Mouse (Mus musculus) lung, adult 2 months (tissue): ENCODE data around the gene Pwwp2a.

Experiments used
- CTCF ChIP-seq: fragments of 200-500 bp; IDR thresholded peaks from 2 replicates; pipeline ENCODE4 v1.5.1; 2011; ENCODE audit warnings: mild to moderate bottlenecking, low read length, control low read depth; ENCODE audit not compliant: insufficient read depth
- POLR2A ChIP-seq: fragments of 200-500 bp; IDR thresholded peaks from 2 replicates; pipeline ENCODE4 v1.6.1; 2011; ENCODE audit warnings: low read depth, mild to moderate bottlenecking, control low read depth, low read length, borderline replicate concordance; ENCODE audit errors: extremely low read depth

DNA sequence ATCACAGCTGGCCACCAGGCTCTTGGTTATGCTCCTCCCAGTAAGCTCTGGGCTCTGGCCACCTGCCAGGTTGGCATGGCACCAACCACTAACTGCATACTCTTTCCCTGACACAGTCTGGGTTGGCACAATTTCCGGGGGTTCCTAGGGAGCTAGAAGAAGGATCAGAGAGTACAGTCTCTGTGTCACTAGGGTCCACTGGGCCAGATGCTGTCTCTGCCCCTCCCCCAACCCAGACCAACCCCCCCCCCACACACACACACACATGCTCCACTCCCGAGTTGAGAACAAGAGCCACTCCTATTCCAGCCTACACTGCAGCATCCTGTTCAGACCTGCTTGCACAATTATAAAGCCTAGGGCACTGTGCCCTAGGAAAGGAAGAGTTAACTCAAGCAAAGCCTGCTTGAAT, 38.6 kb upstream of the Pwwp2a start:
- TF ChIP-seq CTCF (no peak), POLR2A (no peak)
